Mouse (Mus musculus): ENCODE data around the gene Lrba. TPM values are rescaled to one million over a fixed set of nuclear protein-coding genes. Genes with fewer than 3 reads are reported as not detected.

Gene Lrba
- total RNA-seq, 4 experiments from 2014 or later = 28.0 to 35.0 (median 29.7) TPM

- no peak for DNase-seq (ENCODE audit: low spot score in 2 of 2)
These were observed 530.4 kb downstream of the Lrba start for GRCm38 (mm10) chr3:86754595-86755557.

- DNase-seq (ENCODE audit: low spot score in 2 of 2) = no peak
These were observed 532.1 kb downstream of the Lrba start for GRCm38 (mm10) chr3:86756548-86756947.

- DNase-seq (ENCODE audit: low spot score in 2 of 2) = no peak
These were observed 534.2 kb downstream of the Lrba start for GRCm38 (mm10) chr3:86758727-86759126.

DNA sequence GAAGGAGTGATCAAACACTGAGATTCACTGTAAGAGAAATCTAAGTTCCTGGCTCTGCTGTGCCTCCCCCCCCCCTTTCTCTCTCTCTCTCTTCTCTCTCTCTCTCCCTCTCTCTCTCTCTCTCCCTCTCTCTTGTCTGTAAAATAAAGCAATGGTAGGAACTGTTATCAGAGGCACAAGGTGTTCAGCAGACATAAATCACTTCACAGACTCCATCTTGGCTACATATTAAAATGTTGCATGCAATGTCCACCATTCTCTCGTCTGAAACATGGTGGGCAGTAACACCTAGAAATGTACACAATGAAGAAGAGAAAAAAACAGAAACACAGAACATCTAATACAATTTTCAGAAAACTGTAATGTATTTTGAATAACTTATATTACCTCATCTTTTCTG, 534.9 kb downstream of the Lrba start:
- no peak for DNase-seq (ENCODE audit: low spot score in 2 of 2)

- DNase-seq (ENCODE audit: low spot score in 2 of 2) = no peak
These were observed 535.4 kb downstream of the Lrba start for GRCm38 (mm10) chr3:86759834-86760233.

DNA sequence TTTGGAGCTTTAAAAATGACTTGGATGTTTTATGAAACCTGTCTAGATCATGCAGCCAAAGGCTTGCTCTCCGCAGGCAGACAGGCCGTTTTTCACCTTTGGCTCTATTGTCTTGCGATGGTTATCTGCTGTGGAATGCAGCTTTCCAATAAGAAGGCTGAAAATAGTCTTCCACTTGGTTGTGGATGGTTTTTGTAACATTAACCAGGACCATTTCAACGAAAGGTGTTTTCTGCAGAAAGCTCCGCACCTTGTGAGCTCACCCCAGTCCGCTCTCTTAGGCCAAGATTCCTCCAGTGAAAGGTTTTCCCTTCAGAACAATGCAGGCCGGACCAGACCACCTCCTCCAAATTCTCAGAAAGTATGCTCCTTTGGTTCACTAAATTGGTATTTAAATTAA, 536.0 kb downstream of the Lrba start:
- no peak for DNase-seq (ENCODE audit: low spot score in 2 of 2)

DNA sequence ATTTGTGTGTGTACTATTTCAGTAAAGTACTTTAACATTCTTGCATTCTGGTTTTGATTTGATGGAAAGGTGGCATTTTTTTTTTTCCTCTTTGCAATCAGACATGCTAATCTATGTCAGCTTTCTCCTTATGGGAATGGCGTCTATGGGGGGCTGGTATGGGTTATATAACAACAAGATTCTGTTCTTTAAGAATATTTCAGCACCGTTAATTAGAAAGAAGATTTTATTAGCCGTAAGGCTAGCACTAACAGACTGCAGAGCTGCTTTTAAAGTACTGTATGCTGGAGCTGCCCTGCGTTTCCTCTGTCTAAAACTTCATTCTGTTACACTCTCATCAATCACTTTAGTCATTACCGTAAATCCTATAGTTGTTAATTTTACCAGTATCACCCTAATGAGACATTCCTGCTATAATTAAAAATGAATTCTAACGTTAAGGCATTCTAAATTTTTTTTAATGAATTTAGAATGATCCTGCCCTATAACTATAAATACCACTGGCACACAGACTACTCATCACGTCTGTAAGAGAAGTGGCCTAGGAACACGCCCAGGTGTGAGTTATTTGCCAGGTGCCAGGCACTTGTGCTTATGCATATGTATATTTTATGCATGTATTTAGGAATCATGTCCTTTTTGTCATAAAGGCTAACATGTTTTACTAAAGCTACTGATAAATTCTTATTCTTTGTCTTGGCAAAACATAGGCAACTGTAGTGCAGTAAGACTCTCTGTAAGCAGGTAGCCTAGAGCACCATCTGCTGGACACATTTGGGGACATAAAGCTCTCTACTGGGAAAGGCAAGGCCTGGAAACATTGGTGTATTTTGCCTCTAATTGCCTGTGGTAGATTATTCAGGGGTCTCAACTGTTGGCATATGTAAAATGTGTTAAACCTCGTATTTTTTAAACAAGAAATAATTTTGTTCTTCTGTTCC, 536.9 kb downstream of the Lrba start:
- DNase-seq (ENCODE audit: low spot score in 2 of 2) = peak; percentile 67 to 79

DNA sequence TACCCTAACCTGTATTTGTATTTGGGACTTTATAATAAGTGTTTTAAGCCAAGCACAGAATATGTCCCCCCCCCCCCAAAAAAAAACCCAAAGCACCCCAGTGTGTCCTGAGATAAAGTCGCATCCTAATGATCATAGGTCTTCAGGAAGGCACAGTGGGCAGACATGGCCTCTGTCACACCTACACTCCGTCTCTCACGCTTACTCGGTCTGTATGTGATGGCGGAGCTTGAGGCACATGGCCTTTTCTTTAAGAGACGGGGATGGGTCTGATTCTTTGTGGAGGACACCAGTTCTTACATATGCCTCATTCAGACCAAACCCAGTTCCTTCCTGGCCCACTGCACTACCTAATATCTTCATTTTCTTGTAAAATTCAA, 537.5 kb downstream of the Lrba start:
- DNase-seq (ENCODE audit: low spot score in 2 of 2) = no peak

- DNase-seq (ENCODE audit: low spot score in 2 of 2) = no peak
These were observed 538.0 kb downstream of the Lrba start for GRCm38 (mm10) chr3:86762456-86762855.

DNA sequence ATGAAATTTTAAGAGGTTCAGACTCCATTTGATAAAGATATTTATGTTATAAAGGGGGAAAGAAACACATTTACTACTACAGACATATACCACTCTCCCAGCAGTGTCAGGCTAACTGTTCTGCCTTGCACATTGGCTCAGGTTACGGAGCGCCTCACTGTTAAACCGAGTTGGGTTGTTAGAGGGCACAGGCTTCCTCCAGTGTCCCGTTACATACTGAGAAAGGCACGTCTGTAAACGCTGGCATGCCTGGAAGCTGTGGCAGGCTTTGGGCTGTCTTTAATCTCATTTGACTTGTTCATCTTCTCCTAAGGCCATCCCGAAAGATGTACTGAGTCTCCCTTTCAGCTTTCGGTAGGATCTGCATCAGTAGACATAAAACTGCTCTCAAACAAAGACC, 544.1 kb downstream of the Lrba start:
- DNase-seq (ENCODE audit: low spot score in 2 of 2) = no peak

- no peak for DNase-seq (ENCODE audit: low spot score in 2 of 2)
These were observed 544.5 kb downstream of the Lrba start for GRCm38 (mm10) chr3:86768969-86769368.

DNA sequence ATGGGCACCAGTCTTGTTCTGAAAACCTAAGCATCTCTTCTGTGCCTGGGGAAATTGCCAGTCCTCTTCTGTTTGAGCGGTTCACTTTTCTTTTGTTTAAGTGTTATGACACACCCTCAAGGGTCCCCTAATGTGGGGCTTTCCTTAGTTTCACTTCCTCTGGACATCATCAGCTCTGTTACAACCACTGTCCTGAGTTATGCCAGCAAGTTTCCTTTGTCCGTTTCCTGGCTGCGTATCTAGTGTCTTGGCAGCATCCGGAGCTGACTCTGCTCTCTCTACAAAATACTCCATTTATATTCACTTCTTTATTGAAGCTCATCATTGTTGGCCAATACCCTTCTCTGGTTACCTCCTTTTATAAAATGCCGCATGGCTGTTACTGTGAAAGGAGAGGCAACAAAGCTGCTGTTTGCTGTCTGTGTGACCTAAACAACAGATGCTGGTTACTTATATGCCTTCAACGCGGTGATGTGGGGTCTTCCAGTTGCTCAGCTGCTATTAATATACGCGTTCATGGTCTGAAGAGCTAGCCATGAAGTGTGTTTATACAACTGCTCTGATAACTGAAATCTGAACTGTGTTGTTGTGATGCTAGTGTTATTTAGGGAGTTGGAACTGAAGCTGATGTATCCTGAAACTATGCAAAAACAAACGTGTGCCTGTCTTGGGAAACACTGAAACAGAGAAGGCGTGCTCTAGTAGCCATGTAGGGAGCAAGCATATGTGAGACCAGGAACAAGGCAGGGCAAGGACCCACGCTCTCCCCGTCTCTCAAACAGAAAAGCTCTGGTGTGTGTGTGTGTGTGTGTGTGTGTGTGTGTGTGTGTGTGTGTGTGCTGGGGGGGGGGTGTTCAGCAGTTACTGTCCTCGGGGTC, 550.3 kb downstream of the Lrba start:
- DNase-seq (ENCODE audit: low spot score in 2 of 2) = no peak

DNA sequence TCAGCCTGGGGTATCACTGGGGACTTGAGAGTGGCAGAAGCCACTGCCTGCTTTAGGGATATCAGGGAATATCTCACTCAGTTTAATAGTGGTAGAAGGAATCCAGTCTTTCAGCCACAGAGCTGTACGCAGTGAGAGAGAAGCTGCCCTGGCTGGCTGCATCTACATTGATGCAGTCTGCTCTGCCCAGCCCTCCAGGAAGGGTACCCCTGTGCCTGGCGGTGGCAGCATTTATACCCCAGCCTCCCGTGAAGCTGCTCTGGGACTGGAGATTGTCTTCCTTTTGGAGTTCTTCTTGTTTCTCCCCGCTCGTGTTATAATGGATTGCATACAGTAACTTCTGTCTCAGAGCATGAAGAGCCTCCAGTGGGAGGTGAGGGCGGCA, 551.0 kb downstream of the Lrba start:
- no peak for DNase-seq (ENCODE audit: low spot score in 2 of 2)

DNA sequence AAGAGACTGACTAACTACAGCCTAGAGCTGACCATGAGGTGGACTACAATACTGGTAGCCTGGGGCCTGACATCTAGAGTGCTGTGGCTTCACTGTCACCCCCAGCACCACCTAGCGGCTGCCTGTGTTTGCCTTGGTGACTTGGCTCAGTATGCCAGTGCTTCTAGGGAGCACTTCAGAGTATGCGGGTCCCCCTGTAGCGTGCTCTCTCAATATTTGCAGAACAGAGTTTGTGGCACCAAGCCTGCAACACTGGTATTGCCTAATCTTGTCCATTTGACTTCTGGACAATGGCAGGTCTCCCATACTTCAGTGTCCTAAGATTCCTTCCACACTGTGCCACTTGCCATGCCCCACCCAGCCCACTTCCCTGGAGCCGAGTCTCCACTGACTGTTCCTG, 555.2 kb downstream of the Lrba start:
- DNase-seq (ENCODE audit: low spot score in 2 of 2) = no peak

DNA sequence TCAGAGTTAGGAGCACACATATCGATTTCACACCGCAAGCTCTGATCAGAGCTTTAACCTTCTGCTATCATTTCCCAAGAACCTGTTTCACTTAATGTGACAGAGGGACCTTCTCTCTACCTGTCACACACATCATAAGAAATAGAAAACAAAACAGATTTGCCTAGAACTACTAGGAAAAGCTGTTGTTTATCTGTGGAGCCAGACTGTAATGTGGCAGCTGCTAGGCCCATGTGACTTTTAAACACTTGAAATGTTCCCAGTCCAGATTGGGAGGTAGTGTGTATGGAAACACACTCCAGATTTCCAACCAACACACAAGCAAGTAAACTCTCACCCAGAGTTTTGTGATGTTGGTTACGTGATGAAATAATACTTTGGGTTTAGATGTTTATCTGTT, 559.6 kb downstream of the Lrba start:
- no peak for DNase-seq (ENCODE audit: low spot score in 2 of 2)

DNA sequence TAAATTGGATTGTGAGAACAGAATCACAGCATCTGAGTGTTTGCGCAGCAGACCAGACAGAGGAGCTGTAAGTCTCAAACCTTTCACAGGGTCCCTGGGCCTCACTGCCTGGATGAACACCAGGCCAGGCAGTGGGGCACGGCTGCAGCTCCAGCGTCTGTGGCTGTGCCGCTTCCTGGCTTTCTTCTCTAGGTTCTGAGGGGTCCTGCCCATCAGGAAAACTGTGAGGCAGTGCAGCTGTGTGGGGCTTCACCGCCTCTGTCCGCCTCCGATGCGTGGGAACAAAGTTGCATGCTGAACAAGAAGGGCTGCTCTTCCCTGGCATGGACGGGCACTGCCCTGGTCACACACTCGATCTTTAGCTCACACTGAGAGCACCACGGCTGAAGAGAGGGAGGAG, 560.5 kb downstream of the Lrba start:
- DNase-seq (ENCODE audit: low spot score in 2 of 2) = no peak

- DNase-seq (ENCODE audit: low spot score in 2 of 2) = no peak
These were observed 561.8 kb downstream of the Lrba start for GRCm38 (mm10) chr3:86786280-86786679.

DNA sequence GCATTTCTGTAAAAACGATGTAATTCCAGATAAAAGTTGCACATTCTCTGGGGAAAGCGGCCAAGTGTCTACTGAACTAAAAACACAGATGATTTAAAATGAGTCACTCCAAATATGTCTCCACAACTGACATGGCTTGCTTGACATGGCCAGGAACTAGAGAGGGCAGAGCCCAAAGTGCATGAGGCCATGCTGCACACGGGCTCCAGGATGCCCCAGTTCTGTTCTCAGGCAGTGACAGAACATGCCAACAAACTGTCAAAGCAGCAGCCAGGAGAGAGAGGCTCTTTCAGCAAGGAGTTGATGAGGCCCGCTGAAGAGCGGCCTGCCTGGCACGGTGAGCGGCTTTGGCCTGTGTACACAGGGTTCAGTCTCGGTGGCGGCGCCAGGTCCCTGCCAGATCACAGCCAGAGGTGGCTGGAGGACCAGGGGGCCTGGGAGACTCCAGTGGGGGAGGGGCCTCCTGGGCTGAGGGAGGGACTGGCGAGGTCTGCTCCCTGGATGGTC, 562.4 kb downstream of the Lrba start:
- DNase-seq (ENCODE audit: low spot score in 2 of 2) = peak; percentile 76 to 82

- peak in 1 of 2 experiments; percentile 9 for DNase-seq (ENCODE audit: low spot score in 2 of 2)
These were observed 563.1 kb downstream of the Lrba start for GRCm38 (mm10) chr3:86787423-86788123.

- DNase-seq (ENCODE audit: low spot score in 2 of 2) = peak in 1 of 2 experiments; percentile 69
These were observed 564.2 kb downstream of the Lrba start for GRCm38 (mm10) chr3:86788711-86789110.
